Mouse (Mus musculus) cerebellum, adult 2 months (tissue): ENCODE data around the gene Cd22. TPM values are rescaled to one million over a fixed set of nuclear protein-coding genes. Genes with fewer than 3 reads are reported as not detected.
"Not testable (repeated sequence)": the region's sequence is repeated elsewhere in the genome, so short reads cannot be mapped to it uniquely, and the experiment has no call there.

Experiments
- DNase-seq, 2 experiments: peaks; one replicate each; pipeline ENCODE4 v3.0.0; 2021
- H3K27ac ChIP-seq: fragments of 200-500 bp; 2 replicates; pipeline ENCODE4 v1.5.1; 2012; ENCODE audit warnings: low read length, control low read depth, inconsistent platforms; ENCODE audit not compliant: insufficient read depth
- H3K27me3 ChIP-seq: fragments of 200-500 bp; 2 replicates; pipeline ENCODE4 v1.6.1; 2012; ENCODE audit warnings: inconsistent platforms, mild to moderate bottlenecking, low read length, moderate library complexity; ENCODE audit not compliant: control insufficient read depth, insufficient read depth
- H3K4me1 ChIP-seq: fragments of 200-500 bp; 2 replicates; pipeline ENCODE4 v1.6.1; 2011; ENCODE audit warnings: low read length; ENCODE audit not compliant: control insufficient read depth, insufficient read depth
- H3K4me3 ChIP-seq: fragments of 200-500 bp; replicated peaks from 2 replicates; pipeline ENCODE3; 2011; ENCODE audit warnings: mild to moderate bottlenecking, low read depth, low read length, control low read depth; ENCODE audit not compliant: insufficient read depth
- CTCF ChIP-seq: fragments of 200-500 bp; IDR thresholded peaks from 2 replicates; pipeline ENCODE4 v1.5.1; 2011; ENCODE audit warnings: low read depth, mild to moderate bottlenecking, control low read depth, low read length, moderate library complexity, borderline replicate concordance; ENCODE audit not compliant: insufficient read depth
- POLR2A ChIP-seq: fragments of 200-500 bp; IDR thresholded peaks from 2 replicates; pipeline ENCODE4 v1.6.1; 2011; ENCODE audit warnings: low read length, control low read depth, borderline replicate concordance; ENCODE audit not compliant: insufficient read depth
- WGBS: fragments of 180-500 bp; shearing (Covaris S2); methylation state at CpG from one replicate; pipeline ENCODE4 v1.1.7; 2018; 5-methylcytosine and 5-hydroxymethylcytosine counted together
- polyA plus RNA-seq: library from polyadenylated mRNA; depleted of rRNA; stranded (reverse); fragments of >200 nt; gene quantifications from 2 replicates; pipeline ENCODE4 v1.2.3, GENCODE M21; 2012; rRNA removed

Gene Cd22
- 0.11 and 0.19 TPM in 2 replicates for polyA plus RNA-seq

GRCm38 (mm10) chr7:30880176-30880575 is at the start of gene Cd22:
Gene Cd22, minus strand, starts transcription at chr7:30880342.
- H3K27ac ChIP-seq, result no peak within 1 kb of the TSS
- DNase-seq, result no peak
- H3K27me3 ChIP-seq, result no peaks in the 10 kb centered on the region; the same call in 1 of the 2 replicates
- no peaks in the 10 kb centered on the region for H3K4me1 ChIP-seq
- no peak within 1 kb of the TSS for H3K4me3 ChIP-seq
- WGBS, result 73% methylated on average over 7 of the region's 7 CpGs
- no peak for TF ChIP-seq POLR2A
- TF ChIP-seq CTCF, result no peak

- not testable (repeated sequence) for H3K4me1 ChIP-seq, H3K27me3 ChIP-seq, H3K27ac ChIP-seq, H3K4me3 ChIP-seq, DNase-seq
- WGBS, result 13% methylated on average over 2 of the region's 2 CpGs
Measured at GRCm38 (mm10) chr7:30924581-30924980, 44.4 kb upstream of the Cd22 start, which contains the start of gene Hamp2. Gene Hamp2, minus strand, starts transcription at chr7:30924681.

DNA sequence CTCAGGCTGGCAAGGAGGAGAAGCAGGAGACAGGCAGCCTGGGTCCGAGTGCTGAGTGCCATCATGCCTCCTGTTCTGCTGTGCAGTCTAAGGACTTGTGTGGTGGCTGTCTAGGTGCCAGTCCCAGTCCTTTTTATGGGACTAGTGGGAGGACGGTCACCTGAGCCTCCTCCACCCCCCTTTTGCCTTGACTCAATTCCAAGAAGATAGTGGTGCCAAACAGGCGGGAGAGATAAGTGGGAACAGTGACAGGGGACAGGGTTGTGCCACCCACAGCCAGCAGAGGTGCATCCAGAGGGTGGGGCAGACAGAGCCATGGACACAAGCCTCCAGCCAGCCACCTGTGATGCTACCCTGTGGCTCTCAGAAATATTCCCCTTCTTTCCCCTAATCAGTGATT is 43.9 kb upstream of the Cd22 start:
- DNase-seq, result no peak
- TF ChIP-seq POLR2A, result no peak
- no peak for TF ChIP-seq CTCF
- 38% methylated on average over 3 of the region's 3 CpGs for WGBS
- Histone ChIP-seq H3K4me3 (no peak overlapping the region), H3K27ac (no peak overlapping the region), H3K4me1 (no peaks in the 10 kb centered on the region), H3K27me3 (no peaks in the 10 kb centered on the region)

- WGBS, result 39% methylated on average over 3 of the region's 3 CpGs
- H3K4me1 ChIP-seq, H3K27ac ChIP-seq, H3K27me3 ChIP-seq, DNase-seq, H3K4me3 ChIP-seq: not testable (repeated sequence)
Measured at GRCm38 (mm10) chr7:30922490-30922889, 42.3 kb upstream of the Cd22 start.

GRCm38 (mm10) chr7:30920217-30920616 is 40.1 kb upstream of the Cd22 start:
- WGBS, result 74% methylated on average over 3 of the region's 3 CpGs
- Histone ChIP-seq H3K4me3 (no peak overlapping the region), H3K27me3 (no peaks in the 10 kb centered on the region), H3K27ac (no peak overlapping the region), H3K4me1 (no peaks in the 10 kb centered on the region)
- TF ChIP-seq CTCF (no peak), POLR2A (no peak)
- DNase-seq, result no peak

DNA sequence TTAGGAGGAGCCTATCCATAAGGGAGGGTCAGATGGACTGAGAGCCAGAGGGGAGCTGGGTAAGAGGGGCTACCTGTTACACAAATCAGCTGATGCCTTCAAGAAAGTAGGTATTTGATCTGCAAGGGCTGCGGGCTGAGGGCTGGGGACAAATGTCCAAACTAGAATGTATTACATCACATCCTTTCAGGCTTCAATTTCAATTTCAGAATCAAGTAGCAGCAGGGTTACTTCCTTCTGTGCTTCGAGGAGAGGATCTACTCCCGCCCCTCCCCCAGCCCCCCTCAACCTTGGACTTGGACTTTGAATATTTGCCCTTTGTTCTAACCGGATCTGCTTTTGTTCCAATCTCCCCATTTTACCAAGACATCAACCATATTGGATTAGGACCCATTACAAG is 37.1 kb upstream of the Cd22 start:
- H3K4me3 ChIP-seq, result no peak overlapping the region
- 50% methylated on average over 4 of the region's 4 CpGs for WGBS

GRCm38 (mm10) chr7:30916713-30917112 is 36.6 kb upstream of the Cd22 start:
- 22% methylated on average over 6 of the region's 6 CpGs for WGBS

More for the DNA sequence above, 37.1 kb upstream of the Cd22 start:
- no peak for TF ChIP-seq CTCF
- no peaks in the 10 kb centered on the region for H3K4me1 ChIP-seq
- H3K27me3 ChIP-seq, result no peaks in the 10 kb centered on the region
- DNase-seq, result no peak
- H3K27ac ChIP-seq, result peak overlapping the region; percentile 63; the same call in 1 of the 2 replicates

GRCm38 (mm10) chr7:30914732-30915131 is 34.6 kb upstream of the Cd22 start, which contains the start of gene Mag:
Gene Mag, minus strand, starts transcription at chr7:30914873.
- peak in 1 of 2 experiments; percentile 31 for DNase-seq
- Histone ChIP-seq H3K27ac (peak within 1 kb of the TSS; percentile 70; the same call in 1 of the 2 replicates), H3K4me3 (peak within 1 kb of the TSS; percentile 34), H3K27me3 (no peaks in the 10 kb centered on the region), H3K4me1 (no peaks in the 10 kb centered on the region)
- 55% methylated on average over 8 of the region's 8 CpGs for WGBS
- no peak for TF ChIP-seq POLR2A

More at GRCm38 (mm10) chr7:30916713-30917112, 36.6 kb upstream of the Cd22 start:
- no peaks in the 10 kb centered on the region for H3K4me1 ChIP-seq
- H3K4me3 ChIP-seq, result no peak overlapping the region
- peak overlapping the region; percentile 63; the same call in 1 of the 2 replicates for H3K27ac ChIP-seq
- DNase-seq, result peak in 1 of 2 experiments; percentile 15
- TF ChIP-seq POLR2A, result no peak
- no peak for TF ChIP-seq CTCF
- no peaks in the 10 kb centered on the region for H3K27me3 ChIP-seq

GRCm38 (mm10) chr7:30909773-30910172 is 29.6 kb upstream of the Cd22 start:
- Histone ChIP-seq H3K4me3 (no peak overlapping the region), H3K27me3 (no peaks in the 10 kb centered on the region), H3K4me1 (no peaks in the 10 kb centered on the region), H3K27ac (no peak overlapping the region)
- TF ChIP-seq CTCF, result no peak
- TF ChIP-seq POLR2A, result no peak
- 81% methylated on average over 6 of the region's 6 CpGs for WGBS
- no peak for DNase-seq
